Mouse (Mus musculus): ENCODE data around the gene Pla2g6. TPM values are rescaled to one million over a fixed set of nuclear protein-coding genes. Genes with fewer than 3 reads are reported as not detected.

Pla2g6 gene
- total RNA-seq, 2 experiments from 2014 or later, result 24.2 to 24.3 TPM

- DNase-seq (ENCODE audit: extremely low spot score in 1 of 2, low spot score in 1 of 2), result no peak
These were observed 4.4 kb downstream of the Pla2g6 start for GRCm38 (mm10) chr15:79323791-79324155.

- peak in 1 of 2 experiments; percentile 13 for DNase-seq (ENCODE audit: extremely low spot score in 1 of 2, low spot score in 1 of 2)
These were observed 5.0 kb downstream of the Pla2g6 start for GRCm38 (mm10) chr15:79322991-79323790.

- no peak for DNase-seq (ENCODE audit: extremely low spot score in 1 of 2, low spot score in 1 of 2)
These were observed 5.8 kb downstream of the Pla2g6 start for GRCm38 (mm10) chr15:79322281-79322990.

- DNase-seq (ENCODE audit: extremely low spot score in 1 of 2, low spot score in 1 of 2), result no peak
These were observed 6.4 kb downstream of the Pla2g6 start for GRCm38 (mm10) chr15:79321733-79322190.

- DNase-seq (ENCODE audit: extremely low spot score in 1 of 2, low spot score in 1 of 2), result no peak
These were observed 14.3 kb downstream of the Pla2g6 start for GRCm38 (mm10) chr15:79313848-79314369.

GRCm38 (mm10) chr15:79307861-79308260 lies 20.3 kb downstream of the Pla2g6 start:
- DNase-seq (ENCODE audit: extremely low spot score in 1 of 2, low spot score in 1 of 2), result no peak

- no peak for DNase-seq (ENCODE audit: extremely low spot score in 1 of 2, low spot score in 1 of 2)
These were observed 22.1 kb downstream of the Pla2g6 start for GRCm38 (mm10) chr15:79306043-79306637.

GRCm38 (mm10) chr15:79304832-79305231 lies 23.4 kb downstream of the Pla2g6 start:
- no peak for DNase-seq (ENCODE audit: extremely low spot score in 1 of 2, low spot score in 1 of 2)

- DNase-seq (ENCODE audit: extremely low spot score in 1 of 2, low spot score in 1 of 2), result peak in 1 of 2 experiments; percentile 21
These were observed 24.5 kb downstream of the Pla2g6 start for GRCm38 (mm10) chr15:79303725-79304124.

- no peak for DNase-seq (ENCODE audit: extremely low spot score in 1 of 2, low spot score in 1 of 2)
These were observed 28.5 kb downstream of the Pla2g6 start for GRCm38 (mm10) chr15:79299563-79300155.

GRCm38 (mm10) chr15:79298553-79298952 lies 29.6 kb downstream of the Pla2g6 start:
- DNase-seq (ENCODE audit: extremely low spot score in 1 of 2, low spot score in 1 of 2), result no peak

- DNase-seq (ENCODE audit: extremely low spot score in 1 of 2, low spot score in 1 of 2), result no peak
These were observed 35.4 kb downstream of the Pla2g6 start for GRCm38 (mm10) chr15:79292779-79293178.

- no peak for DNase-seq (ENCODE audit: extremely low spot score in 1 of 2, low spot score in 1 of 2)
These were observed 37.9 kb downstream of the Pla2g6 start for GRCm38 (mm10) chr15:79290340-79290739.

- DNase-seq (ENCODE audit: extremely low spot score in 1 of 2, low spot score in 1 of 2), result no peak
These were observed 38.7 kb downstream of the Pla2g6 start for GRCm38 (mm10) chr15:79289441-79289840.

GRCm38 (mm10) chr15:79288387-79288786 lies 39.8 kb downstream of the Pla2g6 start:
- DNase-seq (ENCODE audit: extremely low spot score in 1 of 2, low spot score in 1 of 2), result no peak

GRCm38 (mm10) chr15:79287091-79287490 lies 41.1 kb downstream of the Pla2g6 start:
- DNase-seq (ENCODE audit: extremely low spot score in 1 of 2, low spot score in 1 of 2), result no peak

GRCm38 (mm10) chr15:79286141-79286540 lies 42.0 kb downstream of the Pla2g6 start:
- DNase-seq (ENCODE audit: extremely low spot score in 1 of 2, low spot score in 1 of 2), result no peak

- no peak for DNase-seq (ENCODE audit: extremely low spot score in 1 of 2, low spot score in 1 of 2)
These were observed 42.8 kb downstream of the Pla2g6 start, which contains the start of gene Baiap2l2 for GRCm38 (mm10) chr15:79285399-79285798. Gene Baiap2l2 (minus strand): TSS chr15:79285537.

- no peak for DNase-seq (ENCODE audit: extremely low spot score in 1 of 2, low spot score in 1 of 2)
These were observed 44.8 kb downstream of the Pla2g6 start for GRCm38 (mm10) chr15:79283371-79283770.

- no peak for DNase-seq (ENCODE audit: extremely low spot score in 1 of 2, low spot score in 1 of 2)
These were observed 45.8 kb downstream of the Pla2g6 start for GRCm38 (mm10) chr15:79282434-79282833.

Measured in layer of hippocampus, postnatal 25 days (tissue).